Mouse (Mus musculus) E14TG2a.4 (cell line): ENCODE results near the gene Sept6.

Experiments used
- H3K27me3 ChIP-seq: 2 replicates; pipeline ENCODE4 v1.6.1; 2014; ENCODE audit warnings: low read length, control low read depth; ENCODE audit not compliant: insufficient read depth
- H3K36me3 ChIP-seq: 2 replicates; pipeline ENCODE4 v1.6.1; 2014; ENCODE audit warnings: low read length, control low read depth; ENCODE audit not compliant: insufficient read depth
- H3K4me1 ChIP-seq: replicated peaks from 2 replicates; pipeline ENCODE4 v1.6.1; 2014; ENCODE audit warnings: low read depth, low read length, control low read depth
- H3K4me3 ChIP-seq: replicated peaks from 2 replicates; pipeline ENCODE4 v1.5.1; 2014; ENCODE audit warnings: mild to moderate bottlenecking, low read length
- H3K9me3 ChIP-seq: 2 replicates; pipeline ENCODE4 v1.6.1; 2014; ENCODE audit warnings: low read length, control low read depth
- CTCF ChIP-seq: conservative IDR thresholded peaks from 2 replicates; pipeline ENCODE4 v1.5.1; 2014; ENCODE audit warnings: low read length
- NANOG ChIP-seq: IDR thresholded peaks from 2 replicates; pipeline ENCODE4 v1.6.1; 2014; ENCODE audit warnings: borderline replicate concordance, low read length, mixed read lengths
- POU5F1 ChIP-seq: IDR thresholded peaks from 2 replicates; pipeline ENCODE4 v1.6.1; 2014; ENCODE audit warnings: low read length, borderline replicate concordance

The Sept6 gene

DNA sequence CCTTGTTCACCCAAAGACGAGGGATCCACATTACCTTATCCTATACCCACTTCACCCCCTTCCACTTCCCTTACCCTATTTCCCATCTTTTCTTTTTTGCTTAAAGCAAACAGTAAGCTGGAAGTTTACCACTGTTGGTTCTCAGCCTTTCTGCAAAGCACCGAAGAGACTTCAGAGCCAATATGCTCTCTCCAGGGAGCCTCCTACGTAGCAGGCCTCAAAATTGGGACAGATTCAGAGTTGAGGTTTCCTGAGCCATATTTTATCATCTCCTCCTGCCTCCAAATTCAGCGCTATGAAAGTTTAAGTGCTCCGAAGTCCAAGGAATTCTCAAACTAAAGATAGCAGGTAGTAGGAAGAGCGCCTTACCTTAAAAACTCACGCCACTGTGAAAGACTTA, 14.6 kb downstream of the Sept6 start:
- no peaks in the 10 kb centered on the region for H3K9me3 ChIP-seq
- no peaks in the 10 kb centered on the region for H3K36me3 ChIP-seq
- no peak overlapping the region for H3K4me3 ChIP-seq
- no peaks in the 10 kb centered on the region for H3K4me1 ChIP-seq
- H3K27me3 ChIP-seq, result no peaks in the 10 kb centered on the region
- TF ChIP-seq NANOG (no peak), POU5F1 (no peak), CTCF (no peak)

DNA sequence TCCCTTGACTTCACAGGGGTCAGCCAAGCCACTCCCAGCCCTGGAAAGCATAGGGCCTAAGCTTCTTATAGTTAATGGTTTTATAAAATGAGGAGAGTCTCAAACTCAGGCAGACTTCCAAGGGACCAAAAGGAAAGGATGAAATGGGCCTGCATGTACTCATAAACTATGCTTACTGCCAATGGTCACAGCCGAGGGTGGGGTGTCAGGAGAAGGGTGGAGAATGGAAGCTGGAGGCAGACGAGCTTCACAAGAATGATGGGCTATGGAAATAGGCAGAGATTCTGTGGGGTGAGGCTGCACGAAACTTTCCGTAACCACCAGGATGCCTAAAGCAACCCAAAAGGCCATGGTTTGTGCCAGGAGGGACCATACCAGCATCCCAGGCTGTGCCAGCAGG, 15.3 kb downstream of the Sept6 start:
- 0 out of 2 replicates have a peak, but pooled peaks cover 2% of the 10 kb centered on the region for H3K4me1 ChIP-seq
- no peaks in the 10 kb centered on the region for H3K27me3 ChIP-seq
- no peaks in the 10 kb centered on the region for H3K9me3 ChIP-seq
- H3K36me3 ChIP-seq, result no peaks in the 10 kb centered on the region
- no peak for TF ChIP-seq CTCF
- no peak for TF ChIP-seq NANOG
- no peak overlapping the region for H3K4me3 ChIP-seq

DNA sequence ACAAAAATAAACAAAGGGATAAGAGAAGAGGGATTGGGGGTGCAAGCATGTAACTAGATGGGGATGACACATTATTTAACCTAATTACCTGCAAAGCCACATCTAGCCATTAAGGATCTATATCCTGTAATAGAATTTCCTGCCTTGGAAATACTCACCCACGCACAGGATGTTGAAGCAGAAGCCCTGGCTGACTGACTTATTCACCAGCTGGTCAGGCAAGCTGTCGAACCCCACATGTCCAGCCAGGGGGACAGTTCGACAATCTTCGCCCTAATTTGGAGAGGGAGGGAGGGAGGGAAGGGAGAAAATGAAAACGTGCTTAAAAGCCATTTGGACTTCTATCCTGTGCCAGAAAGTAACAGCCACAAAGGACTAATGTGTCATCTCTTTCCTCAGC, 16.7 kb downstream of the Sept6 start:
- Histone ChIP-seq H3K4me3 (no peak overlapping the region), H3K4me1 (0 out of 2 replicates have a peak, but pooled peaks cover 5% of the 10 kb centered on the region), H3K27me3 (no peaks in the 10 kb centered on the region), H3K36me3 (no peaks in the 10 kb centered on the region), H3K9me3 (no peaks in the 10 kb centered on the region)
- no peak for TF ChIP-seq POU5F1
- no peak for TF ChIP-seq CTCF
- TF ChIP-seq NANOG, result no peak

DNA sequence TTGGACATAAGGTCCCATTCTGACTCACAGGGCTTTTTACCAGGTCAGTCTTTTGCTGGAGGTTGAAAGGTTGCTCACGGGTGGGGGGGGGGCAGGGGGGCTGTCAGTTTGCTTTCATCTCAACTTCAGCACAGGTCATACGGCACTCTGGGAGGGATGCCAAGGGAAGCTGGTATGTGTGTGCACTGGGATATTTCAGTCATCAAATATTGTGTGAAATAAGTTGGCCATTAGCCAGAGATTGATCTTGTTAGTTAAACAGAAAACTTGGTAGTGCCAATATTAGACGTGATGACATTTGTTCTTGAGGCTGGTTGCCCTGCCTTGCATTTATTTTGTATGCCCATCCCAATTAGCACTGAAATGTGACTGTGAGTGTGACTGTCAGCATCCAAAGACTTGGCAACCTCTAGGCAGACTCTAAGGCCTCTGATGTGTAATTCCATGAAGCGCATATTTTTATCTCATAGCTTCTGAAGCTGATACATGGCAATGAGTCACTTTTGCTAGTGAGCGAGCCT, 18.6 kb downstream of the Sept6 start:
- Histone ChIP-seq H3K4me3 (no peak overlapping the region), H3K9me3 (no peaks in the 10 kb centered on the region), H3K27me3 (no peaks in the 10 kb centered on the region), H3K4me1 (peaks cover 12% of the 10 kb centered on the region), H3K36me3 (no peaks in the 10 kb centered on the region)
- TF ChIP-seq CTCF, result no peak
- TF ChIP-seq NANOG, result no peak
- TF ChIP-seq POU5F1, result no peak

- Histone ChIP-seq H3K36me3 (no peaks in the 10 kb centered on the region), H3K4me1 (peaks cover 12% of the 10 kb centered on the region), H3K4me3 (no peak overlapping the region), H3K9me3 (no peaks in the 10 kb centered on the region), H3K27me3 (no peaks in the 10 kb centered on the region)
- TF ChIP-seq NANOG (no peak), POU5F1 (no peak), CTCF (no peak)
Observed at GRCm38 (mm10) chrX:36971156-36971555, 20.4 kb downstream of the Sept6 start.

- H3K4me1 ChIP-seq, result peaks cover 12% of the 10 kb centered on the region
- TF ChIP-seq CTCF, result no peak
- TF ChIP-seq NANOG, result no peak
- TF ChIP-seq POU5F1, result no peak
- no peaks in the 10 kb centered on the region for H3K27me3 ChIP-seq
- H3K9me3 ChIP-seq, result no peaks in the 10 kb centered on the region
- H3K4me3 ChIP-seq, result no peak overlapping the region
- H3K36me3 ChIP-seq, result no peaks in the 10 kb centered on the region
Observed at GRCm38 (mm10) chrX:36969501-36969900, 22.1 kb downstream of the Sept6 start.

- Histone ChIP-seq H3K27me3 (no peaks in the 10 kb centered on the region), H3K36me3 (no peaks in the 10 kb centered on the region), H3K9me3 (no peaks in the 10 kb centered on the region), H3K4me1 (no peaks in the 10 kb centered on the region), H3K4me3 (no peak overlapping the region)
- no peak for TF ChIP-seq CTCF
- no peak for TF ChIP-seq POU5F1
- TF ChIP-seq NANOG, result no peak
Observed at GRCm38 (mm10) chrX:36956674-36957073, 34.9 kb downstream of the Sept6 start.

- Histone ChIP-seq H3K4me1 (no peaks in the 10 kb centered on the region), H3K9me3 (no peaks in the 10 kb centered on the region), H3K36me3 (no peaks in the 10 kb centered on the region), H3K4me3 (no peak overlapping the region), H3K27me3 (no peaks in the 10 kb centered on the region)
- no peak for TF ChIP-seq POU5F1
Observed at GRCm38 (mm10) chrX:36941106-36941505, 50.5 kb downstream of the Sept6 start.

GRCm38 (mm10) chrX:36939806-36940413, 51.7 kb downstream of the Sept6 start:
- Histone ChIP-seq H3K36me3 (no peaks in the 10 kb centered on the region), H3K9me3 (no peaks in the 10 kb centered on the region), H3K4me1 (no peaks in the 10 kb centered on the region), H3K4me3 (no peak overlapping the region), H3K27me3 (no peaks in the 10 kb centered on the region)
- TF ChIP-seq CTCF (no peak), POU5F1 (no peak)
